Mouse (Mus musculus) kidney, adult 2 months (tissue): ENCODE results near the gene Car6. TPM values are rescaled to one million over a fixed set of nuclear protein-coding genes. Genes with fewer than 3 reads are reported as not detected.

Experiments used
- DNase-seq: peaks from one replicate; pipeline ENCODE4 v3.0.0; 2021
- H3K27ac ChIP-seq: fragments of 200-500 bp; 2 replicates; pipeline ENCODE4 v1.5.1; 2012; ENCODE audit warnings: low read depth, low read length, control low read depth, inconsistent platforms; ENCODE audit not compliant: insufficient read depth
- H3K27me3 ChIP-seq: fragments of 200-500 bp; replicated peaks from 2 replicates; pipeline ENCODE4 v1.6.1; 2012; ENCODE audit warnings: mild to moderate bottlenecking, moderate library complexity, low read length, inconsistent platforms; ENCODE audit not compliant: control insufficient read depth, insufficient read depth
- H3K36me3 ChIP-seq: fragments of 200-500 bp; 2 replicates; pipeline ENCODE4 v1.6.1; 2012; ENCODE audit warnings: mild to moderate bottlenecking, moderate library complexity, low read length, inconsistent platforms; ENCODE audit not compliant: control insufficient read depth, insufficient read depth
- H3K4me1 ChIP-seq: fragments of 200-500 bp; 2 replicates; pipeline ENCODE4 v1.6.1; 2011; ENCODE audit warnings: low read length; ENCODE audit not compliant: control insufficient read depth, insufficient read depth
- H3K4me3 ChIP-seq: fragments of 200-500 bp; 2 replicates; pipeline ENCODE4 v1.5.1; 2011; ENCODE audit warnings: mild to moderate bottlenecking, low read depth, low read length, control low read depth; ENCODE audit not compliant: insufficient read depth
- CTCF ChIP-seq: fragments of 200-500 bp; conservative IDR thresholded peaks from 2 replicates; pipeline ENCODE4 v1.5.1; 2011; ENCODE audit warnings: low read depth, mild to moderate bottlenecking, control low read depth, low read length, moderate library complexity, mixed read lengths; ENCODE audit not compliant: insufficient read depth, insufficient read length
- POLR2A ChIP-seq: fragments of 200-500 bp; IDR thresholded peaks from one replicate; pipeline ENCODE4 v1.6.1; 2011; ENCODE audit warnings: low read depth, low read length, control low read depth
- WGBS: fragments of 180-500 bp; shearing (Covaris S2); methylation state at CpG from one replicate; pipeline ENCODE4 v1.1.7; 2018; 5-methylcytosine and 5-hydroxymethylcytosine counted together
- polyA plus RNA-seq: library from polyadenylated mRNA; depleted of rRNA; stranded (reverse); fragments of >200 nt; gene quantifications from 2 replicates; pipeline ENCODE4 v1.2.3, GENCODE M21; 2012

Gene Car6
- polyA plus RNA-seq, 1 experiment, result not detected

DNA sequence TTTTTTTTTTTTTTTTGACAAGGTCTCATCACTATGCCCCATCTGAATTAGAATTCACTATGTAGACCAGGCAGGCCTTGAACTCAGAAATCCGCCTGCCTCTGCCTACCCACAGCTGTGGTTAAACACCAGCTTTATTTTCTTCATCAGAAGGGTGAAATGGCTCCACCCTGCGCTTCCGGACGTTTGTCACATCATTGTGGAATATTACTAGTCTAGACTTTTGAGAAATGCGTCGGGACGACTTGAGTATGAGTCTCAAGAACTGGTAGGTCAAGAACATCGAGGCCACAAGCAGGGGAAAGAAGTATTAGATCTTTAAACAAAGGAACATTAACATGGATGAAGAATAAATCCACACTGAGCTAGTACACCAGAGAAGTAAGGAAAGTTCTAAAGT is 34.9 kb upstream of the Car6 start:
- peak overlapping the region; percentile 95 for H3K4me3 ChIP-seq
- WGBS, result 73% methylated on average over 8 of the region's 8 CpGs
- H3K27me3 ChIP-seq, result no peaks in the 10 kb centered on the region
- no peaks in the 10 kb centered on the region; the same call in 1 of the 2 replicates for H3K36me3 ChIP-seq
- DNase-seq, result no peak
- TF ChIP-seq POLR2A (no peak), CTCF (no peak)
- H3K27ac ChIP-seq, result peak overlapping the region; percentile 87
- peaks cover 28% of the 10 kb centered on the region for H3K4me1 ChIP-seq

DNA sequence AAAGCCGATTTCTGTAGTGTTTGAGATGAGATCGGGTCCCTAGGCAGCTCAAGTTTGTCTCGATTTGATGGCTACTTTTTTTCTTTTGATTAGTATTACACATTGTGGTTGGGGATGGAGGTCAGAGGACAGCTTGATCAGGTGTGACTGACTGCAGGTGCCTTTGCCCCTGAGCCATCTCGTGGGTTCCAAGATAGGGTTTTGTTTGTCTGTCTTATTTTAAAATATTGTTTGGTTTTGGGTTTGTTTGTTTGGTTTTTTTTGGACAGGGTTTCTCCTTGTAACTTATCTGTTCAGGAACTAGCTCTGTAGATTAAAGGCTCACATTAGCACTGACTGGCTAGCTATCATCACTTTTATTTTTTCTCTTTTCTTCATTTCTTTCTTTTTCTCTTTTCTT is 34.5 kb upstream of the Car6 start:
- TF ChIP-seq CTCF, result no peak
- TF ChIP-seq POLR2A, result no peak
- Histone ChIP-seq H3K36me3 (no peaks in the 10 kb centered on the region; the same call in 1 of the 2 replicates), H3K4me1 (peaks cover 28% of the 10 kb centered on the region), H3K27ac (no peak overlapping the region), H3K27me3 (no peaks in the 10 kb centered on the region), H3K4me3 (no peak overlapping the region)
- WGBS, result 70% methylated on average over 4 of the region's 4 CpGs
- DNase-seq, result no peak

DNA sequence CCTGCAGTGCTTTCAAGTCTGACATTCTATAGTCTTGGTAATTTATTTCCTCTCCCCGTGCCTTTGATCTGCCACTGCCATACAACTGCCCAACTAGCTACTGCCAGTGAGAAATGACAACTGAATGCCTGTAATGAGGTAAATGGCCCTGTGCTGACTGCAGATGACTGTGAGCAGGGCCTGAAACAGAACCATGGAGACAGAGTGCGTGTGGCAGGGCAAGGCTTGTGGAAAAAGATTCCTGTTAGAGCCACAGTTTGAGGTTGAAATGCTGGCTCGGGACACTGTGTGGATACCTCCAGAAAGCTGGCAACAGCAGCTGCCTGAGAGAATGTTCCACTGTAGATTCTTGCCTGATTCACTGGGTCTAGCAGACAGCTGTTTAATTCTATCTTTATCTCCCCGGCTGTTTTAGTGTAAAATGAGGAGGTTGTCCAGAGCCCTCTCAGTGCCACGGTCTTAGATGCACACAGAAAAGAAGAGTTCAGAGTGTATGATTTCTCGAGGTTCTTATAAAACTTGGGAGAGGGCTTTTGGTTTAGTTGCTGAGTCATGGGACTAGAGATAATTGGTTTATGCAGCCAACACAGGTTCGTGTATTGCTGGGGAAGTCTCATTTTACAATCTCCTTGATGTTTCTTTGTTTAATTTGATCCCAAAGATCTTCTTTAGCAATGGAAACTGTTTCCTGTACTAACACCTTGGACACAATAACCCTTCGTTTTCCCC is 33.6 kb upstream of the Car6 start:
- 67% methylated on average over 8 of the region's 8 CpGs for WGBS
- Histone ChIP-seq H3K36me3 (no peaks in the 10 kb centered on the region; the same call in 1 of the 2 replicates), H3K4me1 (peaks cover 29% of the 10 kb centered on the region), H3K4me3 (no peak overlapping the region), H3K27me3 (no peaks in the 10 kb centered on the region), H3K27ac (no peak overlapping the region)
- DNase-seq, result no peak
- TF ChIP-seq CTCF, result no peak
- no peak for TF ChIP-seq POLR2A

DNA sequence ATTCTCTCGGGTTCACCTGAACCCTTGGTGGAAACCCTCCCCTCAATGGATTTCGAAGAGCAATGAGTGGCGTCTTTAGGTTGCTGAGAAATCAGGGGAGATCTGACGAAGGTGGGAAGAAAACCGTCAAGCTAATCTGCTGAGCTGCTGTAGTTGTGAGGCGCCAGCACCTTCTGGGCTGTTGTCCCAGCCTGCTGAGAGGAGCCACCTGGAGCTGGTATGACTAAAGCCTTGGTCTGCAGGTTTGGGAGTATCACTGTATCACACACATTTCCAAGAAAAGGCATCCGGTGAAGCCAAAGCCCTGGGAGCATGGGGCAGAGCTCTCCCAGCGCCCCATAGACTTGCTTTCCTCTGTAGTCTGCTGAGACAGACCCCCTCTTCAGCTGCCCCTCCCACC is 30.7 kb upstream of the Car6 start:
- Histone ChIP-seq H3K27me3 (no peaks in the 10 kb centered on the region), H3K36me3 (no peaks in the 10 kb centered on the region), H3K4me3 (no peak overlapping the region), H3K27ac (no peak overlapping the region), H3K4me1 (peaks cover 16% of the 10 kb centered on the region; the same call in 1 of the 2 replicates)
- WGBS, result 85% methylated on average over 8 of the region's 8 CpGs
- no peak for TF ChIP-seq POLR2A
- no peak for TF ChIP-seq CTCF
- no peak for DNase-seq

DNA sequence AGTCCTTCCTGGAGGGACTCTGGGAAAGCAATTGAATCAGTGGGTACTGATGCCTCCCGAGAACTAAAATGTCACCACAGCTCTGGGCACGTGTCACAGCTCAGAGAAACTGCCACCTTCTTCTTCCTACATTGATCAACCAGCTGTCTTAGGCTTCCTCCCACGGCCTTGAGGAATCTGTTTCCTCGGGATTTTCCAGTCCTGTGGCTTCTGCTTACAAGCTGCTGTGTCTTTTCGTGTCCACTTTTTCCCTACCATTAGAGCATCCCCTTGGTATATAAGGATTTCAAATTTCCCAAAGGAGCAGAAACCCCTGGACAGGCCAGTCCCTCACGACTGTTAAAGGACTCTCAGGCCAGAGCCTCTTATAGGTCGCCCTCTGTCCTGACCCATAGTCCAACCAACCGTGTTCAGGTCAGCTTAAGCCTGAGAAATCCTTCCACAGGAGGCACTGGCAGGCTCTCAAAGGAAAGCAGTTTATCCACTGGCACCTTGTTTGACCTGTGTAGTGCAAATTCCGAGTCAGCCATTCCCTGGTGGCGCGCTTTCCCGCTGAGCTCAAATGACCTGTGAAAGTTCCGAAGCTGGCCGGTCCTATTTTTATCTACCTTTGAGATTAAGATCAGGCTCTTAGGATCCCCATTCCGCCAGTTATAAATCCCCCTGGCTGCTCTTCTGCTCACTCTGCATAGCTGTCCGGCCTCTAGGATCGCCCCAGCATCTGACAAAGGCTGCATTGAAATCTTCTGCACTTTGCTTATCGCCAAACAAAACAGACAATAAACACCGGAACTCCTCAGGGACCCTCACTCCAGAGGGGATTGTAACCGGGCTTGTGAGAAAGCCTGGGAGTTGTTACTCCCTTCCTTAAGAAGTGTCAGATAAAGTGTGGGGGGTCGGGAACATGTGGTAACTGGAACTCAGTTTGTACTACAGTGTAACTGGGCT is 29.6 kb upstream of the Car6 start:
- 15% methylated on average over 21 of the region's 21 CpGs for WGBS
- DNase-seq, result peak; percentile 94
- peak overlapping the region; percentile 89 for H3K27ac ChIP-seq
- H3K4me1 ChIP-seq, result peaks cover 12% of the 10 kb centered on the region; the same call in 1 of the 2 replicates
- no peaks in the 10 kb centered on the region for H3K36me3 ChIP-seq
- no peak overlapping the region for H3K4me3 ChIP-seq
- no peaks in the 10 kb centered on the region for H3K27me3 ChIP-seq
- TF ChIP-seq CTCF (peak; percentile 30), POLR2A (no peak)

DNA sequence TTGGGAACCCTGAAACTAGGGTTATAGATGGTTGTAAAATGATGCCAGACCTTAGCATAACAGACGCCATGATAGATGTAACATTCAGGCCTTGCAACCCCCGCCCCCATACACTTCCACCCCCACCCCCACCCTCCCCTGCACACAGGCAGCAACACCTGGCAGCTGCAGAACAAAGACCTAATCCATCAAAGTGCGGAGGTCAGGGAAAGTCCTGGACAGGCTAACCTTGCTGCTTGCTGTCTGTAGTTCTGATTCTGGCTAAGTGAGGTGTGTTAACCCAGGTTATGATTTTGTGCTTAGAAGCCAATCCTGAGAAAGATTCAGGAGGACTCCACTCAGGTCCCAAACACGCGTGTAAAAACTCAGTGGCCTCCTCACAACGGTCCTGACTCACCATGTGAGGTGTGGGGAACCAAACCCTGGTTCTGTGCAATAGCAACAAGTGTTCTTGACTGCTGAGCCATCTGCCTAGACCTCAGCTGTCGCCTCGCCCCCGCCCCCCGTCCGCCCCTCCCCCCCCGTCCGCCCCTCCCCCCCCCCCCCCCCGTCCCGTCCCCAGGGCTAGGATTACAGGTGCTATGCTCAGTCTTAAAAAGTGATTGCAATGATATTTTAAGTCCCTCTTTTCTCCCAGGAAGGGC is 28.7 kb upstream of the Car6 start:
- Histone ChIP-seq H3K36me3 (no peaks in the 10 kb centered on the region), H3K4me3 (no peak overlapping the region), H3K4me1 (peaks cover 12% of the 10 kb centered on the region; the same call in 1 of the 2 replicates), H3K27ac (peak overlapping the region; percentile 72; the same call in 1 of the 2 replicates), H3K27me3 (no peaks in the 10 kb centered on the region)
- TF ChIP-seq CTCF (no peak), POLR2A (no peak)
- 46% methylated on average over 11 of the region's 15 CpGs for WGBS
- DNase-seq, result no peak
